Mouse (Mus musculus) ES-E14 (cell line): Measurements from ENCODE around the gene Zfp646.

Experiments used
- CHD2 ChIP-seq: IDR thresholded peaks from 2 replicates; pipeline ENCODE4 v1.6.1; 2014; ENCODE audit warnings: mild to moderate bottlenecking, low read depth, low read length, inconsistent platforms
- HCFC1 ChIP-seq: IDR thresholded peaks from 2 replicates; pipeline ENCODE4 v1.6.1; 2012; ENCODE audit warnings: low read length, inconsistent platforms, borderline replicate concordance; ENCODE audit not compliant: insufficient read depth

DNA sequence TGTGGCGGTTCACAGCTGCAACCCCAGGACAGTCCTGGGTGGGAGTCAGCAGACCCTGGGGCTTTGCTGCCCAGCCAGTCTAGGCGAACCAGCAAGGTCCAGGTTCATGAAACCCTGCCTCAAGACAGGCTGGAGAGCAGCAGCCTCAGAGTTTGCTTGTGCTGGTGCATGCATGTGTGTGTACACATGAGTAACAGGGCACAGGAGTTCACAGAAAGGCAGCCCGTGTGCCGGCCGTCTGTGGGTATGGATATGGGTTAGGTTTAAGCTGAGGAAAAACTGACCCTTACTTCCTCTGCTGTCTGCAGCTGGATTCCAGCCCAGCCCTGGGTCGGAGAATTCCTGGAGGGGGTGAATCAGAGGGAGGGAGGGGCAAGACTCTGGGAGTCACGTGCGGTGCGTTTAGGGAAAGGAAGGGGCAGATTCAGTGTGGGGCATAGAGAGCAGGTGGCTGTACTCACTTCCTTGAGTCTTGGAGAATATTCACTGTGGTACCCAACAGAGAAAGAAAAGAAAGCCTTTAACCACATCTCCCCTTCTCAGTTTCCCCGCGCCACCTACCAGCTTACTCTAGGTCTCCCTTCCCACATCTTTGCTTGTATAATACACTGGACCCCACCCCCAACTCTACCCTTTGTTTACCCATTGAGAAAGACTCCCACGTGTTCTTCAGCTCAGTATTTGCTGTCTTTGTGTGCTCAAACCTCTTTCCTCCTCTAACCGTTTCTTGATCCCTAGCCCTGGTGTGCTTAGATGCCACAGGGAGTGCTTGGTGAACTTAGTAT lies 55.5 kb downstream of the Zfp646 start:
- TF ChIP-seq HCFC1 = no peak
- no peak for TF ChIP-seq CHD2
